Mouse (Mus musculus): ENCODE measurements around the gene 4930426L09Rik.

- TF ChIP-seq POLR2A (IDR thresholded peaks at IDR 0.05; ENCODE audit: borderline replicate concordance, extremely low read depth, low read depth, low read length) (no peak), CTCF (IDR thresholded peaks at IDR 0.05; ENCODE audit: insufficient read depth, low read length) (no peak)
Measured at GRCm38 (mm10) chr2:18979046-18979445, 19.1 kb upstream of the 4930426L09Rik start.
